Mouse (Mus musculus): Measurements from ENCODE around the gene Gpr137.
"Not testable (repeated sequence)": the region's sequence is repeated elsewhere in the genome, so short reads cannot be mapped to it uniquely, and the experiment has no call there.

The Gpr137 gene

DNA sequence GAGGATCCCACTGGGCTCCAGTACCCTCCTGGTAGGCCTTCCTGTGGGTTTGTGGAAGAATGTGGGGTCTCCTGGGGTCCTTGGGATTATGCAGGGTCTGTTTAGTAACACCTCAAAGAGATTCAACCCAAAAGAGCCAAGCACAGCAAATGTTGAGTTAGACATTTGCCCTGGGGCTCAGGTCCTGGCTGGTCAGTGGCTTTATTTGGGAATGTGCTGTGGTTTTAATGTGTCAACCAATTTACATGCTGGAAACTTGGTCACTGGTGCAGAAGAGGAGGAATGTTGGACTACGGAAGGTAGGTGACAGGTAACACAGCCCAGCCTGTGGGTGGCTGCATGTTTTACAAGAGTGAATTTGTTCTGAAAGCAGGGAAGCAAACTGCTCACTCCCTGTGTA, 39.2 kb downstream of the Gpr137 start:
- no peak for DNase-seq

DNA sequence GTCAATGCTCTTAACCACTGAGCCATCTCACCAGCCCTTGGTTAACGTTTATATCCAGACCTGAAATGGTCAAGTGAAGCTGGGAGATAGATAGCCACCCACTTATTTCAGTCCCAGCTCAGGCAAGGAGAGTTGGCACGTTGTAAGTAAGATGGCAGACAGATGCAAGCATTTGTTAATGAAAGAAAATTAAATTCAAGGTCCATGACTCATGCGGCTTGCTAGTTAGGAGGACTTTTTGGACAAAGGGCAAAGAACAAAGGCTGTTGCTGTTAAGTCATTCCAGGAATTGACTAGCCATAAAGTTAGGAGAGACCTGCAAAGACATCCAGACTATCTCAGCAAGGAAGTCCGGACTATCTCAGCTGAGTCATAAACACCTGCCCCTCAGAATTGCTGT, 42.6 kb downstream of the Gpr137 start:
- DNase-seq, result no peak

- DNase-seq, result not testable (repeated sequence)
Measured at GRCm38 (mm10) chr19:6895608-6896305, 46.5 kb downstream of the Gpr137 start.

DNA sequence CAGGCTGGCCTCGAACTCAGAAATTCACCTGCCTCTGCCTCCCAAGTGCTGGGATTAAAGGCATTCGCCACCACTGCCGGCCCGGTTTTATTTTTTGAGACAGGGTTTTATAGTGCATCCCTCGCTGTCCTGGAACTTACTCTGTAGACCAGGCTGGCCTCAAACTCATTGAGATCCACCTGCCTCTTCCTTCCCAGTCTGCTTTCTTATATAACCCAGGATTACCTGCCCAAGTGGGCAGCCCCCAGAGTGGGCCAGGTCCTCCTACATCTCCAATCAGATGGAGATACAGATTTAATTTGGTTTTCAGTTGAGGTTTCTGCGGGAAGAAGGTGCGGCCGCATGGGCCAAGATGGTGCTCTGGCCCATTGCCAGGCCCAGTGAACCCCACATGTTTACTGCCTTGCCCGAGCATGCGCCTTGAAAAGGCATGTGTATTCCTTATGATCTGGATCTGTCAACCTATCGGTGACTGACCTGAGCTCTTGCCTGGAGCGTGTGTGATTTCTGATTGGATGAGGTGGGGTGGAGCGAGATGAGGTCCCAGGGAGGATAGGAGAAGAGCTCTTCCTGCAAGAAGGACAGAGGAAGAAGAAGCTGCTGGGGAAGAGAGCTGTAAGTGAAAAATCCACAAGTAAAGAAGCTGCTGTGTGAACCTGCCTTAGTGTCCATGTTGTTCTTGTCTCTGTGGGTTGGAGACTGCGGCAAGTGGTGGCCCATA, 48.4 kb downstream of the Gpr137 start:
- no peak for DNase-seq

- DNase-seq, result no peak
Measured at GRCm38 (mm10) chr19:6892512-6892911, 49.8 kb downstream of the Gpr137 start.

Measured in cerebellum, adult 11-12 months (tissue).